Mouse (Mus musculus) E14TG2a.4 (cell line): Measurements from ENCODE around the gene Nme8.

ENCODE experiments used
- H3K27me3 ChIP-seq: 2 replicates; pipeline ENCODE4 v1.6.1; 2014; ENCODE audit warnings: low read length, control low read depth; ENCODE audit not compliant: insufficient read depth
- H3K36me3 ChIP-seq: 2 replicates; pipeline ENCODE4 v1.6.1; 2014; ENCODE audit warnings: low read length, control low read depth; ENCODE audit not compliant: insufficient read depth
- H3K4me1 ChIP-seq: replicated peaks from 2 replicates; pipeline ENCODE4 v1.6.1; 2014; ENCODE audit warnings: low read depth, low read length, control low read depth
- H3K4me3 ChIP-seq: replicated peaks from 2 replicates; pipeline ENCODE4 v1.5.1; 2014; ENCODE audit warnings: mild to moderate bottlenecking, low read length
- H3K9me3 ChIP-seq: 2 replicates; pipeline ENCODE4 v1.6.1; 2014; ENCODE audit warnings: low read length, control low read depth
- CTCF ChIP-seq: conservative IDR thresholded peaks from 2 replicates; pipeline ENCODE4 v1.5.1; 2014; ENCODE audit warnings: low read length
- NANOG ChIP-seq: IDR thresholded peaks from 2 replicates; pipeline ENCODE4 v1.6.1; 2014; ENCODE audit warnings: borderline replicate concordance, low read length, mixed read lengths
- POU5F1 ChIP-seq: IDR thresholded peaks from 2 replicates; pipeline ENCODE4 v1.6.1; 2014; ENCODE audit warnings: low read length, borderline replicate concordance

Gene Nme8

GRCm38 (mm10) chr13:19700733-19701442 is 3.3 kb upstream of the Nme8 start:
- Histone ChIP-seq H3K9me3 (no peaks in the 10 kb centered on the region), H3K4me3 (no peak overlapping the region), H3K4me1 (peaks cover 6% of the 10 kb centered on the region), H3K36me3 (no peaks in the 10 kb centered on the region), H3K27me3 (no peaks in the 10 kb centered on the region)
- TF ChIP-seq POU5F1 = no peak
- TF ChIP-seq NANOG = no peak
- no peak for TF ChIP-seq CTCF

- no peak overlapping the region for H3K4me3 ChIP-seq
- no peak for TF ChIP-seq POU5F1
- TF ChIP-seq CTCF = peak; percentile 73
- H3K9me3 ChIP-seq = no peaks in the 10 kb centered on the region
- H3K27me3 ChIP-seq = no peaks in the 10 kb centered on the region
- H3K36me3 ChIP-seq = no peaks in the 10 kb centered on the region
- H3K4me1 ChIP-seq = peaks cover 6% of the 10 kb centered on the region
These were observed 1.1 kb upstream of the Nme8 start for GRCm38 (mm10) chr13:19698524-19699173.

GRCm38 (mm10) chr13:19690417-19690816 is 7.2 kb downstream of the Nme8 start:
- Histone ChIP-seq H3K4me3 (no peak overlapping the region), H3K27me3 (no peaks in the 10 kb centered on the region), H3K36me3 (no peaks in the 10 kb centered on the region), H3K9me3 (no peaks in the 10 kb centered on the region), H3K4me1 (no peaks in the 10 kb centered on the region)
- TF ChIP-seq POU5F1 (no peak), CTCF (no peak), NANOG (no peak)

GRCm38 (mm10) chr13:19689971-19690370 is 7.6 kb downstream of the Nme8 start:
- Histone ChIP-seq H3K4me1 (no peaks in the 10 kb centered on the region), H3K9me3 (no peaks in the 10 kb centered on the region), H3K4me3 (no peak overlapping the region), H3K27me3 (no peaks in the 10 kb centered on the region), H3K36me3 (no peaks in the 10 kb centered on the region)
- no peak for TF ChIP-seq POU5F1

GRCm38 (mm10) chr13:19684007-19684406 is 13.6 kb downstream of the Nme8 start:
- Histone ChIP-seq H3K36me3 (no peaks in the 10 kb centered on the region), H3K9me3 (no peaks in the 10 kb centered on the region), H3K4me3 (no peak overlapping the region), H3K4me1 (no peaks in the 10 kb centered on the region), H3K27me3 (no peaks in the 10 kb centered on the region)
- TF ChIP-seq POU5F1 = no peak
- TF ChIP-seq CTCF = peak; percentile 86
- no peak for TF ChIP-seq NANOG

- no peak overlapping the region for H3K4me3 ChIP-seq
- no peaks in the 10 kb centered on the region for H3K4me1 ChIP-seq
- TF ChIP-seq NANOG = no peak
- no peak for TF ChIP-seq CTCF
- no peak for TF ChIP-seq POU5F1
- no peaks in the 10 kb centered on the region for H3K36me3 ChIP-seq
- no peaks in the 10 kb centered on the region for H3K27me3 ChIP-seq
- H3K9me3 ChIP-seq = no peaks in the 10 kb centered on the region
These were observed 14.5 kb downstream of the Nme8 start for GRCm38 (mm10) chr13:19682879-19683640.

- Histone ChIP-seq H3K4me1 (no peaks in the 10 kb centered on the region), H3K27me3 (no peaks in the 10 kb centered on the region), H3K4me3 (no peak overlapping the region), H3K36me3 (no peaks in the 10 kb centered on the region), H3K9me3 (no peaks in the 10 kb centered on the region)
- TF ChIP-seq CTCF (no peak), POU5F1 (no peak), NANOG (no peak)
These were observed 23.0 kb downstream of the Nme8 start for GRCm38 (mm10) chr13:19674601-19675000.

GRCm38 (mm10) chr13:19674025-19674424 is 23.6 kb downstream of the Nme8 start:
- H3K4me3 ChIP-seq = no peak overlapping the region

More at GRCm38 (mm10) chr13:19674025-19674424, 23.6 kb downstream of the Nme8 start:
- Histone ChIP-seq H3K9me3 (no peaks in the 10 kb centered on the region), H3K36me3 (no peaks in the 10 kb centered on the region), H3K27me3 (no peaks in the 10 kb centered on the region), H3K4me1 (no peaks in the 10 kb centered on the region)
- TF ChIP-seq CTCF (no peak), NANOG (no peak), POU5F1 (no peak)
